10 mouse cellular contexts compared by ENCODE assay signal in genomic region chr11:94570612-94571011, GRCm38 (mm10). TPM values are rescaled to one million over a fixed set of nuclear protein-coding genes. Genes with fewer than 3 reads are reported as not detected.
DNase-seq lines count a peak whose midpoint lies in the region; ATAC-seq and TF ChIP-seq lines count a peak whose summit lies in the region.
"Had no signal": no experiment of that assay in that cellular context is flagged by ENCODE, and none has a peak within 500 bp of the region (broad histone marks: within the 10 kb centered on the region; RNA-seq: fewer than 3 reads in every experiment).

No protein-coding gene starts in this region.

- peak overlapping the region; percentile 36 for H3K27ac ChIP-seq in stomach, embryonic 15.5 days
- no peak overlapping the region; the same call in 1 of the 2 replicates for H3K27ac ChIP-seq in stomach, postnatal 0 days (replicated peaks)
- H3K27ac ChIP-seq in liver, embryonic 13.5 days = peak overlapping the region; percentile 18; the same call in 1 of the 2 replicates
- H3K27ac ChIP-seq: limb, embryonic 15.5 days had no signal

- no peaks in the 10 kb centered on the region for H3K36me3 ChIP-seq in stomach, embryonic 15.5 days
- no peaks in the 10 kb centered on the region for H3K36me3 ChIP-seq in stomach, postnatal 0 days (ENCODE audit: control insufficient read depth, insufficient read depth, low read length)
- 0 out of 2 replicates have a peak, but pooled peaks cover 5% of the 10 kb centered on the region for H3K36me3 ChIP-seq in liver, embryonic 13.5 days

- H3K4me1 ChIP-seq in stomach, embryonic 15.5 days = no peaks in the 10 kb centered on the region; the same call in 1 of the 2 replicates
- H3K4me1 ChIP-seq in stomach, postnatal 0 days (replicated peaks; ENCODE audit: control insufficient read depth, insufficient read depth) = no peaks in the 10 kb centered on the region
- peaks cover 3% of the 10 kb centered on the region for H3K4me1 ChIP-seq in liver, embryonic 13.5 days (replicated peaks)

- no peak overlapping the region for H3K9ac ChIP-seq in stomach, embryonic 15.5 days
- no peak overlapping the region for H3K9ac ChIP-seq in stomach, postnatal 0 days (ENCODE audit: low read length)
- no peak overlapping the region for H3K9ac ChIP-seq in liver, embryonic 13.5 days
- H3K9ac ChIP-seq: limb, embryonic 15.5 days had no signal

- no peak overlapping the region for H3K4me3 ChIP-seq in stomach, embryonic 15.5 days (replicated peaks)
- H3K4me3 ChIP-seq in stomach, postnatal 0 days (ENCODE audit: low read depth, low read length) = no peak overlapping the region
- no peak overlapping the region for H3K4me3 ChIP-seq in liver, embryonic 13.5 days (replicated peaks)
- H3K4me3 ChIP-seq: limb, embryonic 15.5 days had no signal

- 0 out of 2 replicates have a peak, but pooled peaks cover 4% of the 10 kb centered on the region for H3K27me3 ChIP-seq in stomach, embryonic 15.5 days (replicated peaks)
- no peaks in the 10 kb centered on the region for H3K27me3 ChIP-seq in stomach, postnatal 0 days (ENCODE audit: control insufficient read depth, insufficient read depth, low read length)
- H3K27me3 ChIP-seq in liver, embryonic 13.5 days = peaks cover 5% of the 10 kb centered on the region

- TF ChIP-seq CTCF in stomach, postnatal 0 days (IDR thresholded peaks at IDR 0.05; ENCODE audit: low read depth) = no peak

- DNase-seq in stomach, postnatal 0 days (ENCODE audit: low spot score) = no peak
- peak; percentile 22 for DNase-seq in induced T-regulatory cell, adult 2 months (ENCODE audit: low read depth)
- DNase-seq in liver, embryonic 13.5 days = no peak
- DNase-seq in layer of hippocampus, adult 9-10 months (ENCODE audit: low spot score) = no peak
- DNase-seq in urinary bladder, postnatal 10 days (ENCODE audit: low spot score) = no peak
- DNase-seq in ovary, postnatal 14 days (ENCODE audit: low spot score) = no peak
- no peak for DNase-seq in spleen, adult 18-20 months
- DNase-seq: cerebellum, adult 2 months had no signal

- no peak overlapping the region for H3K4me2 ChIP-seq in stomach, embryonic 15.5 days
- H3K4me2 ChIP-seq in stomach, postnatal 0 days (replicated peaks; ENCODE audit: low read depth) = no peak overlapping the region
- H3K4me2 ChIP-seq in liver, embryonic 13.5 days = no peak overlapping the region
- H3K4me2 ChIP-seq: limb, embryonic 15.5 days had no signal

- no peaks in the 10 kb centered on the region for H3K9me3 ChIP-seq in stomach, embryonic 15.5 days
- no peaks in the 10 kb centered on the region for H3K9me3 ChIP-seq in stomach, postnatal 0 days (ENCODE audit: control insufficient read depth, low read length)
- no peaks in the 10 kb centered on the region for H3K9me3 ChIP-seq in liver, embryonic 13.5 days (replicated peaks)
- H3K9me3 ChIP-seq: limb, embryonic 15.5 days had no signal

- WGBS in stomach, embryonic 15.5 days = 40% methylated on average over 9 of the region's 9 CpGs
- WGBS in stomach, postnatal 0 days = 53% methylated on average over 9 of the region's 9 CpGs
- 23% methylated on average over 9 of the region's 9 CpGs for WGBS in liver, embryonic 13.5 days (ENCODE audit: insufficient replicate concordance)

- ATAC-seq in stomach, embryonic 15.5 days (ENCODE audit: insufficient read depth, low FRiP score, low read depth) = no peak
- ATAC-seq in stomach, postnatal 0 days (ENCODE audit: low FRiP score, low TSS enrichment) = no peak
- peak; percentile 25; the same call in 1 of the 2 replicates for ATAC-seq in liver, embryonic 13.5 days (ENCODE audit: low read depth)

- TF ChIP-seq EP300 in stomach, postnatal 0 days (optimal IDR thresholded peaks at IDR 0.05) = no peak

RNA-seq across cellular contexts. Expression of gene Chad, which starts 5.8 kb away (rescaled TPM):
- polyA plus RNA-seq in stomach, embryonic 15.5 days (2015; fragmentation: Nextera tagmentation; extraction: Ambion mirVana) = 7.3 and 7.7 TPM in 2 replicates
- polyA plus RNA-seq in stomach, postnatal 0 days (2015; fragmentation: Nextera tagmentation; extraction: Ambion mirVana) = 80.8 and 87.5 TPM in 2 replicates
- 0.13 TPM in 1 of 2 replicates, not detected in the other for polyA plus RNA-seq in liver, embryonic 13.5 days (2015; fragmentation: Nextera tagmentation; extraction: Ambion mirVana)

RNA-seq across cellular contexts. Expression of gene Rsad1, which starts 21.6 kb away (rescaled TPM):
- polyA plus RNA-seq in stomach, embryonic 15.5 days (2015; fragmentation: Nextera tagmentation; extraction: Ambion mirVana) = 3.5 and 4.0 TPM in 2 replicates
- polyA plus RNA-seq in stomach, postnatal 0 days (2015; fragmentation: Nextera tagmentation; extraction: Ambion mirVana) = 3.4 and 3.8 TPM in 2 replicates
- polyA plus RNA-seq in liver, embryonic 13.5 days (2015; fragmentation: Nextera tagmentation; extraction: Ambion mirVana) = 1.6 and 2.5 TPM in 2 replicates

RNA-seq across cellular contexts. Expression of gene Acsf2, which starts 31.1 kb away (rescaled TPM):
- polyA plus RNA-seq in stomach, embryonic 15.5 days (2015; fragmentation: Nextera tagmentation; extraction: Ambion mirVana) = 4.4 and 6.4 TPM in 2 replicates
- polyA plus RNA-seq in stomach, postnatal 0 days (2015; fragmentation: Nextera tagmentation; extraction: Ambion mirVana) = 2.5 and 3.0 TPM in 2 replicates
- polyA plus RNA-seq in liver, embryonic 13.5 days (2015; fragmentation: Nextera tagmentation; extraction: Ambion mirVana) = 1.1 and 1.3 TPM in 2 replicates

RNA-seq across cellular contexts. Expression of gene Mycbpap, which starts 49.1 kb away (rescaled TPM):
- polyA plus RNA-seq in stomach, embryonic 15.5 days (2015; fragmentation: Nextera tagmentation; extraction: Ambion mirVana) = 1.9 and 2.7 TPM in 2 replicates
- polyA plus RNA-seq in stomach, postnatal 0 days (2015; fragmentation: Nextera tagmentation; extraction: Ambion mirVana) = 1.4 and 1.9 TPM in 2 replicates
- polyA plus RNA-seq in liver, embryonic 13.5 days (2015; fragmentation: Nextera tagmentation; extraction: Ambion mirVana) = 0.05 and 0.19 TPM in 2 replicates

RNA-seq across cellular contexts. Expression of gene Lrrc59, which starts 59.0 kb away (rescaled TPM):
- polyA plus RNA-seq in stomach, embryonic 15.5 days (2015; fragmentation: Nextera tagmentation; extraction: Ambion mirVana) = 223 and 264 TPM in 2 replicates
- 101 and 109 TPM in 2 replicates for polyA plus RNA-seq in stomach, postnatal 0 days (2015; fragmentation: Nextera tagmentation; extraction: Ambion mirVana)
- polyA plus RNA-seq in liver, embryonic 13.5 days (2015; fragmentation: Nextera tagmentation; extraction: Ambion mirVana) = 133 and 148 TPM in 2 replicates
